Mouse (Mus musculus) CH12.LX (cell line): ENCODE results near the gene Pcdh8. TPM values are rescaled to one million over a fixed set of nuclear protein-coding genes. Genes with fewer than 3 reads are reported as not detected.

Source experiments
- DNase-seq: peaks from one replicate; pipeline ENCODE4 v3.0.0-alpha.2; 2013; ENCODE audit errors: extremely low read depth
- H3K27ac ChIP-seq: 2 replicates; pipeline ENCODE4 v1.5.1; 2012; ENCODE audit warnings: low read depth, mild to moderate bottlenecking, control low read depth, moderate library complexity; ENCODE audit not compliant: insufficient read depth
- H3K27me3 ChIP-seq: replicated peaks from 2 replicates; pipeline ENCODE3; 2012; ENCODE audit warnings: inconsistent platforms
- H3K36me3 ChIP-seq, 2 experiments: replicated peaks in 1 of 2; 2 replicates each; pipeline versions ENCODE3 to v1.6.1; 2012; ENCODE audit warnings: inconsistent platforms in 1 of 2, low read length in 1 of 2, mild to moderate bottlenecking in 1 of 2, mixed read lengths in 1 of 2, moderate library complexity in 1 of 2; ENCODE audit not compliant: control insufficient read depth in 1 of 2, insufficient read depth in 1 of 2
- H3K4me1 ChIP-seq, 2 experiments: 2 replicates each; pipeline ENCODE4 v1.6.1; 2012; ENCODE audit warnings: inconsistent platforms in 1 of 2, moderate library complexity in 1 of 2; ENCODE audit not compliant: insufficient read depth in 2 of 2, control insufficient read depth in 1 of 2
- H3K4me2 ChIP-seq: 2 replicates; pipeline ENCODE4 v1.6.1; 2012; ENCODE audit warnings: low read depth, mild to moderate bottlenecking, control low read depth; ENCODE audit not compliant: poor library complexity, insufficient read depth, severe bottlenecking
- H3K4me3 ChIP-seq, 3 experiments: fragments of 150-350 bp in 1 of 3; sonication (generic) in 1 of 3; replicated peaks in 1 of 3; 2 replicates each; pipeline versions ENCODE3 to v1.5.1; 2011 to 2012; ENCODE audit warnings: low read depth in 2 of 3, low read length in 2 of 3, mild to moderate bottlenecking in 2 of 3, moderate library complexity in 2 of 3, control low read depth in 1 of 3, improper control_type of control experiment in 1 of 3, inconsistent platforms in 1 of 3, mixed read lengths in 1 of 3; ENCODE audit not compliant: poor library complexity in 1 of 3
- H3K79me2 ChIP-seq: replicated peaks from 2 replicates; pipeline ENCODE4 v1.6.1; 2012; ENCODE audit warnings: mild to moderate bottlenecking, moderate library complexity; ENCODE audit not compliant: control insufficient read depth, poor library complexity, insufficient read depth, severe bottlenecking; ENCODE audit errors: extremely low read depth
- H3K9ac ChIP-seq: 2 replicates; pipeline ENCODE4 v1.6.1; 2012; ENCODE audit warnings: low read depth, mild to moderate bottlenecking, control low read depth, moderate library complexity; ENCODE audit not compliant: insufficient read depth
- H3K9me3 ChIP-seq: replicated peaks from 2 replicates; pipeline ENCODE3; 2012; ENCODE audit warnings: low read length, inconsistent platforms, mixed read lengths
- CTCF ChIP-seq, 2 experiments: IDR thresholded peaks in 1 of 2; conservative IDR thresholded peaks in 1 of 2; 2 replicates each; pipeline ENCODE4 v1.5.1; 2011 to 2012; ENCODE audit warnings: low read depth in 2 of 2, low read length in 2 of 2, improper control_type of control experiment in 1 of 2, inconsistent platforms in 1 of 2, mild to moderate bottlenecking in 1 of 2, moderate library complexity in 1 of 2
- IRF4 ChIP-seq: IDR thresholded peaks from 2 replicates; pipeline ENCODE4 v1.6.1; 2014; ENCODE audit warnings: low read depth, mild to moderate bottlenecking, inconsistent platforms, low read length, improper control_type of control experiment
- JUN ChIP-seq: IDR thresholded peaks from 2 replicates; pipeline ENCODE4 v1.6.1; 2011; ENCODE audit warnings: low read depth, mild to moderate bottlenecking, low read length, improper control_type of control experiment, moderate library complexity; ENCODE audit not compliant: insufficient read depth
- MAX ChIP-seq: IDR thresholded peaks from 2 replicates; pipeline ENCODE4 v1.6.1; 2011; ENCODE audit warnings: low read length, improper control_type of control experiment
- MAZ ChIP-seq: IDR thresholded peaks from 2 replicates; pipeline ENCODE4 v1.6.1; 2012; ENCODE audit warnings: low read depth, mild to moderate bottlenecking, inconsistent platforms, low read length, improper control_type of control experiment, moderate library complexity
- MYC ChIP-seq: IDR thresholded peaks from 2 replicates; pipeline ENCODE4 v1.6.1; 2011; ENCODE audit warnings: low read depth, mild to moderate bottlenecking, improper control_type of control experiment, low read length
- NRF1 ChIP-seq: IDR thresholded peaks from 2 replicates; pipeline ENCODE4 v1.6.1; 2014; ENCODE audit warnings: low read depth, mild to moderate bottlenecking, inconsistent platforms, low read length, improper control_type of control experiment, moderate library complexity
- PAX5 ChIP-seq: IDR thresholded peaks from 2 replicates; pipeline ENCODE4 v1.6.1; 2012; ENCODE audit warnings: low read length, inconsistent platforms, mixed read lengths
- RAD21 ChIP-seq: IDR thresholded peaks from 2 replicates; pipeline ENCODE4 v1.6.1; 2011; ENCODE audit warnings: low read depth, mild to moderate bottlenecking, low read length, improper control_type of control experiment, moderate library complexity
- SIN3A ChIP-seq: IDR thresholded peaks from 2 replicates; pipeline ENCODE4 v1.6.1; 2012; ENCODE audit warnings: low read length, improper control_type of control experiment, inconsistent platforms
- SMC3 ChIP-seq: IDR thresholded peaks from 2 replicates; pipeline ENCODE4 v1.6.1; 2011; ENCODE audit warnings: low read depth, low read length, improper control_type of control experiment
- TCF12 ChIP-seq: IDR thresholded peaks from 2 replicates; pipeline ENCODE4 v1.6.1; 2014; ENCODE audit warnings: low read depth, mild to moderate bottlenecking, inconsistent platforms, low read length, improper control_type of control experiment
- USF1 ChIP-seq: IDR thresholded peaks from 2 replicates; pipeline ENCODE4 v1.6.1; 2014; ENCODE audit warnings: low read depth, mild to moderate bottlenecking, inconsistent platforms, low read length, improper control_type of control experiment
- ZNF384 ChIP-seq: IDR thresholded peaks from 2 replicates; pipeline ENCODE4 v1.6.1; 2012; ENCODE audit warnings: low read depth, low read length, improper control_type of control experiment, inconsistent platforms
- dilution Hi-C: fragments of 300-500 bp; cut with MboI; formaldehyde crosslinking; loops from 2 replicates; pipeline ENCODE4 v1.14.3; 2020; ENCODE audit warnings: low sequenced_read_pairs; ENCODE audit not compliant: extremely low pct_unique_long_range_greater_than_20kb, extremely low pct_ligation_motif_present
- in situ Hi-C: fragments of 300-500 bp; cut with MboI; formaldehyde crosslinking; loops from 3 replicates; pipeline ENCODE4 v1.14.3; 2019; ENCODE audit warnings: low sequenced_read_pairs, low pct_ligation_motif_present, low pct_unique_long_range_greater_than_20kb, mixed read lengths
- polyA plus RNA-seq: library from polyadenylated mRNA; unstranded; fragments of >175 nt; gene quantifications from 2 replicates; pipeline ENCODE4 v1.2.1, GENCODE M21; 2012; ENCODE audit warnings: low read depth; ENCODE audit not compliant: insufficient read length
- total RNA-seq, 2 experiments: library from RNA; depleted of rRNA; stranded (reverse); fragments of 300-350 nt in 1 of 2; fragments of >200 nt in 1 of 2; gene quantifications; 2 replicates each; pipeline ENCODE4 v1.2.3; 2012 to 2014

The Pcdh8 gene
- total and polyA plus RNA-seq, 3 experiments, result not detected

GRCm38 (mm10) chr14:79738441-79738840 is 32.7 kb downstream of the Pcdh8 start:
- TF ChIP-seq MAX (no peak), MYC (no peak), IRF4 (no peak), USF1 (no peak), NRF1 (no peak), PAX5 (no peak), RAD21 (no peak), TCF12 (no peak)
- TF ChIP-seq, all 38 proteins: peak for 0
- H3K4me2 ChIP-seq, result no peak overlapping the region

GRCm38 (mm10) chr14:79737642-79738379 is 33.3 kb downstream of the Pcdh8 start:
- H3K4me1 ChIP-seq, result peaks cover 5 to 28% of the 10 kb centered on the region in 2 experiments; a peak in 3 of 4 replicates
- DNase-seq, result peak; percentile 18
- no peaks in the 10 kb centered on the region for H3K36me3 ChIP-seq
- no peaks in the 10 kb centered on the region for H3K9me3 ChIP-seq
- no peak overlapping the region for H3K27ac ChIP-seq
- no peaks in the 10 kb centered on the region for H3K79me2 ChIP-seq
- dilution Hi-C loops (no loop called here), in situ Hi-C loops (no loop called here)
- H3K9ac ChIP-seq, result no peak overlapping the region
- no peak overlapping the region for H3K4me2 ChIP-seq
- TF ChIP-seq MYC (no peak), SIN3A (no peak), CTCF (conservative IDR thresholded peaks at IDR 0.05 in 1 of 2, IDR thresholded peaks at IDR 0.05 in 1 of 2; ENCODE audit: low read depth in 2 of 2, low read length in 2 of 2) (peak in 1 of 2 experiments; percentile 67; a peak in 2 of 4 replicates), MAX (no peak), MAZ (peak; percentile 50; the same call in 1 of the 2 replicates), RAD21 (peak; percentile 64), SMC3 (peak; percentile 64)
- TF ChIP-seq, all 38 proteins: peak for 4
- H3K27me3 ChIP-seq, result no peaks in the 10 kb centered on the region
- no peak overlapping the region for H3K4me3 ChIP-seq

More at GRCm38 (mm10) chr14:79738441-79738840, 32.7 kb downstream of the Pcdh8 start:
- no peaks in the 10 kb centered on the region for H3K9me3 ChIP-seq
- H3K9ac ChIP-seq, result no peak overlapping the region
- peaks cover 5 to 28% of the 10 kb centered on the region in 2 experiments; a peak in 3 of 4 replicates for H3K4me1 ChIP-seq
- no peak overlapping the region for H3K4me3 ChIP-seq
- no peaks in the 10 kb centered on the region for H3K27me3 ChIP-seq
- in situ Hi-C loops, result no loop called here
- no peaks in the 10 kb centered on the region for H3K79me2 ChIP-seq
- dilution Hi-C loops, result no loop called here
- peak; percentile 23 for DNase-seq
- no peaks in the 10 kb centered on the region for H3K36me3 ChIP-seq
- no peak overlapping the region for H3K27ac ChIP-seq

GRCm38 (mm10) chr14:79736781-79737180 is 34.3 kb downstream of the Pcdh8 start:
- Histone ChIP-seq H3K36me3 (no peaks in the 10 kb centered on the region), H3K9me3 (no peaks in the 10 kb centered on the region), H3K27ac (no peak overlapping the region), H3K4me3 (no peak overlapping the region), H3K4me1 (peaks cover 4 to 26% of the 10 kb centered on the region in 2 experiments; a peak in 3 of 4 replicates), H3K9ac (no peak overlapping the region), H3K79me2 (no peaks in the 10 kb centered on the region), H3K27me3 (no peaks in the 10 kb centered on the region), H3K4me2 (no peak overlapping the region)
- TF ChIP-seq CTCF (conservative IDR thresholded peaks at IDR 0.05 in 1 of 2, IDR thresholded peaks at IDR 0.05 in 1 of 2; ENCODE audit: low read depth in 2 of 2, low read length in 2 of 2) (no peak), JUN (no peak), MYC (no peak), ZNF384 (peak; percentile 30; the same call in 1 of the 2 replicates)
- DNase-seq, result no peak
- in situ Hi-C loops (no loop called here), dilution Hi-C loops (no loop called here)
